Mouse (Mus musculus) hindbrain, embryonic 15.5 days (tissue): ENCODE measurements at regions not wholly inside any gene's neighbourhood (a gene's known extent, or its start where the extent isn't known, plus 50 kb on each side); places are given as distances from the start of the nearest gene placed in this dataset.

Experiments used
- ATAC-seq: fragments of 200-750 bp; cut with Nextera tagmentation; 2 replicates; pipeline ENCODE4 v1.8.0; 2017; ENCODE audit warnings: low read depth, moderate number of reproducible peaks, moderate TSS enrichment; ENCODE audit not compliant: low FRiP score
- H3K27ac ChIP-seq: fragments of 300-500 bp; sonication (generic); replicated peaks from 2 replicates; pipeline ENCODE4 v1.5.1; 2015; ENCODE audit warnings: mild to moderate bottlenecking, inconsistent platforms
- H3K27me3 ChIP-seq: fragments of 300-500 bp; sonication (generic); 2 replicates; pipeline ENCODE4 v1.6.1; 2015; ENCODE audit warnings: control low read depth, inconsistent platforms
- H3K36me3 ChIP-seq: fragments of 300-500 bp; sonication (generic); 2 replicates; pipeline ENCODE4 v1.6.1; 2015; ENCODE audit warnings: control low read depth, inconsistent platforms
- H3K4me1 ChIP-seq: fragments of 300-500 bp; sonication (generic); replicated peaks from 2 replicates; pipeline ENCODE4 v1.6.1; 2015; ENCODE audit warnings: control low read depth, inconsistent platforms
- H3K4me2 ChIP-seq: fragments of 300-500 bp; sonication (generic); 2 replicates; pipeline ENCODE4 v1.6.1; 2015; ENCODE audit warnings: moderate library complexity, mild to moderate bottlenecking, inconsistent platforms
- H3K4me3 ChIP-seq: fragments of 300-500 bp; sonication (generic); 2 replicates; pipeline ENCODE4 v1.5.1; 2015; ENCODE audit warnings: mild to moderate bottlenecking, inconsistent platforms
- H3K9ac ChIP-seq: fragments of 300-500 bp; sonication (generic); 2 replicates; pipeline ENCODE4 v1.6.1; 2015; ENCODE audit warnings: inconsistent platforms
- H3K9me3 ChIP-seq: fragments of 300-500 bp; sonication (generic); 2 replicates; pipeline ENCODE4 v1.6.1; 2016; ENCODE audit warnings: control low read depth, inconsistent platforms
- WGBS: fragments of 180-500 bp; shearing (Covaris S2); methylation state at CpG from one replicate; pipeline ENCODE4 v1.1.7; 2015; 5-methylcytosine and 5-hydroxymethylcytosine counted together

DNA sequence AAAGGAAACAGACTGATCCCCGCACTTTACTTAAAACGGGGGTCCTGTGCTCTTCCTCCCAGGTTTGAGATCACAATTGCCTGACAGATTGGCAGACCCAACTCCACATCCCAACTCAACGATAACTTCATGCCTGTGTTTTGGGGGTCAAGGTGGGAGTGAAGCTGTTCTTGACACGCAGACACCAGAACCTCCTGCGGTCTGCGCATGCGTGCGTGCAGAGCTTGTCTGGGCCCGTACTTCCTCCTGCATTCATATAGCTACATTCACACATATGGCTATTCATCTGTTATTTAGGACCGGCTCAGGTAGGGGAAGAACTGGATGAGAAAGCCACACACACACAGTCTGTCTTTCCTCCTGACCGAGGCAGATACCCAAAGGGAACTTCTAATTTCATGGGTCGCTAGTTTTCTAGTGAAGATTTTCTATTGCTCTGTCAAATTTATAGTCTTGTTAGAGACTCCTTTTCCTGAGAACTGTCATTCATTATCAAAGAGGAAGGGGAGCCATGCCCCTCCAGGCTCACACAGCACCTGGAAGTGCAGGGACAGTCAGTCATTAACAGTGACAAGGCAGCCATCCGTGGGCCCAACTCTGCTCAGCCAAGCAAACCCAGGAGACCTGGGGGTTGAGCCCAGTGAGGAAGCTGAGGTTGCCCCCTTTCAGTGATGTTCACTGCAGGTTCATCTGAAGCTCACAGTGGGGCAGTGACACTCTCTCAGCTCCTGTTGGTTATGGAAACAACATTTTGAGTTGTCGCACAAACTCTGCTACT, 104.0 kb upstream of the Gm3448 start:
- H3K4me1 ChIP-seq, result no peaks in the 10 kb centered on the region
- H3K4me2 ChIP-seq, result no peak overlapping the region
- H3K27me3 ChIP-seq, result no peaks in the 10 kb centered on the region
- no peak overlapping the region for H3K27ac ChIP-seq
- H3K4me3 ChIP-seq, result no peak overlapping the region
- ATAC-seq, result no peak
- WGBS, result 79% methylated on average over 14 of the region's 14 CpGs
- H3K9me3 ChIP-seq, result no peaks in the 10 kb centered on the region
- H3K36me3 ChIP-seq, result no peaks in the 10 kb centered on the region
- no peak overlapping the region for H3K9ac ChIP-seq

DNA sequence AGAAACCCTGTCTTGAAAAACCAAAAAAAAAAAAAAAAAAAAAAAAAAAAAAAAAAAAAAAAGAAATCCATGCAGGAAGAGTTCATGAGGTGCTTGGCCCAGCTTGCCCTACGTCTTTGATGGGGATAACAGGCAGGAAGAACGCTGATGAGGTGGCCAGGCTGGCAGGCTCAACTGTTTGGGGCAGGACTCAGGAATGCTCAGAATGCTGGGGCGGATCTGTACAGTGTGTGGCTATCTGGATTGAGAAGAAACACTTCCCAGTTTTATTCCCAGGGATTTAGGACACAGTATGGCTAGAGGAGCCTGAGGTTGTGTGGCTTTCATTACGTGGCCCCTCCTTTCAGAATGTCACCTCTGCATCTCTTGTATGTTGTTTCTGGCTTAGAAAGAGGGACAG, 99.1 kb upstream of the Gm3448 start:
- H3K9me3 ChIP-seq, result no peaks in the 10 kb centered on the region
- H3K4me3 ChIP-seq, result no peak overlapping the region
- H3K27me3 ChIP-seq, result no peaks in the 10 kb centered on the region
- no peak for ATAC-seq
- no peak overlapping the region for H3K4me2 ChIP-seq
- H3K27ac ChIP-seq, result no peak overlapping the region
- 81% methylated on average over 4 of the region's 4 CpGs for WGBS
- H3K4me1 ChIP-seq, result no peaks in the 10 kb centered on the region
- no peak overlapping the region for H3K9ac ChIP-seq
- no peaks in the 10 kb centered on the region for H3K36me3 ChIP-seq
